Mouse (Mus musculus) spleen, adult 2 months (tissue): Measurements from ENCODE around the gene Timm13. TPM values are rescaled to one million over a fixed set of nuclear protein-coding genes. Genes with fewer than 3 reads are reported as not detected.

Source experiments
- DNase-seq, 2 experiments: peaks; one replicate each; pipeline versions ENCODE4 v3.0.0 to v3.0.0-alpha.2; 2012 to 2021; ENCODE audit warnings: low spot score in 2 of 2, low read depth in 1 of 2
- H3K27ac ChIP-seq: fragments of 200-500 bp; 2 replicates; pipeline ENCODE4 v1.5.1; 2012; ENCODE audit warnings: low read length, inconsistent platforms; ENCODE audit not compliant: insufficient read depth
- H3K27me3 ChIP-seq: fragments of 200-500 bp; 2 replicates; pipeline ENCODE4 v1.6.1; 2012; ENCODE audit warnings: mild to moderate bottlenecking, moderate library complexity, low read length, inconsistent platforms; ENCODE audit not compliant: control insufficient read depth, insufficient read depth
- H3K36me3 ChIP-seq: fragments of 200-500 bp; 2 replicates; pipeline ENCODE4 v1.6.1; 2012; ENCODE audit warnings: mild to moderate bottlenecking, low read length, inconsistent platforms; ENCODE audit not compliant: control insufficient read depth, insufficient read depth
- H3K4me1 ChIP-seq: fragments of 200-500 bp; 2 replicates; pipeline ENCODE4 v1.6.1; 2011; ENCODE audit warnings: inconsistent platforms; ENCODE audit not compliant: control insufficient read depth, insufficient read depth, insufficient read length
- H3K4me3 ChIP-seq: fragments of 200-500 bp; 2 replicates; pipeline ENCODE4 v1.5.1; 2011; ENCODE audit warnings: mild to moderate bottlenecking, inconsistent platforms; ENCODE audit not compliant: insufficient read depth, insufficient read length; ENCODE audit errors: extremely low read depth
- CTCF ChIP-seq: fragments of 200-500 bp; IDR thresholded peaks from 2 replicates; pipeline ENCODE4 v1.5.1; 2011; ENCODE audit warnings: mild to moderate bottlenecking, inconsistent platforms; ENCODE audit not compliant: insufficient read depth, insufficient read length, insufficient replicate concordance; ENCODE audit errors: extremely low read depth
- POLR2A ChIP-seq: fragments of 200-500 bp; IDR thresholded peaks from 2 replicates; pipeline ENCODE4 v1.6.1; 2011; ENCODE audit warnings: low read depth, low read length, inconsistent platforms
- WGBS: fragments of 180-500 bp; shearing (Covaris S2); methylation state at CpG from one replicate; pipeline ENCODE4 v1.1.7; 2018; 5-methylcytosine and 5-hydroxymethylcytosine counted together
- polyA plus RNA-seq: library from polyadenylated mRNA; depleted of rRNA; stranded (reverse); fragments of >200 nt; gene quantifications from 2 replicates; pipeline ENCODE4 v1.2.3, GENCODE M21; 2012

The Timm13 gene
- polyA plus RNA-seq, 1 experiment, result 123 TPM

DNA sequence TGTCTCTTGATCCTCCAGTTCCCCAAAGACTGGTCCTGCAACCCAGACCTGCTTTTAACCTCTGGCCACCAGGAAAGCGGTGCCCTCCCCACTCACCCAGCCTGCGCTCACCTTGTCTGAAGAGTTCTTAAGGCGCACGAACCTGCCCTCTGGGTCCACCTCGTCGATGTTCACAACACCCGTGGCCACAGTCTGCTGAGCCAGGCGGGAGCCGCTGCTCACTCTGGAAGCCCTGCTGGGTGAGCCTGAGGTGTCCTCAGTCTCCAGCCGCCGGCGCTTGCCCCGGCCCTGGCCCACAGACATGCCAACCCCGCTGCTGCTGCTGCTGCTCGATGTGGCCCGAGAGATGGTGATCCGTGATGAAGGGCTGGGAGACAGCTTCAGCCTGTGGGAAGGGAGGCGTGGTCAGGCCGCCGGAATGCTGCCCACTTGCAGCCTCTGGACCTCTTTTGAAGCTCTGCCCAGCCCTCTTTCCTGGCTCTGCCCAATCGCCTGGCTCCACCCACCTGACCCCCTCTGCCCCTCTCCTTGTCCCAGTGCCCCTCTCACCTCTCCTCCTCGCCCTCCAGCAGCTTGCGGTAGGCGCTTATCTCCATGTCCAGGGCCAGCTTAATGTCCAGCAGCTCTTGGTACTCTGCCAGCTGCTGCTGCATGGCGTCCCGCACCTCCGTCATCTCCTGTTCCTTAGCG lies 3.4 kb upstream of the Timm13 start:
- DNase-seq, result no peak
- no peaks in the 10 kb centered on the region for H3K27me3 ChIP-seq
- H3K36me3 ChIP-seq, result peaks cover 7% of the 10 kb centered on the region
- no peak overlapping the region for H3K27ac ChIP-seq
- peaks cover 6% of the 10 kb centered on the region for H3K4me1 ChIP-seq
- TF ChIP-seq POLR2A, result no peak
- no peak for TF ChIP-seq CTCF
- no peak overlapping the region for H3K4me3 ChIP-seq
- WGBS, result 93% methylated on average over 28 of the region's 28 CpGs

DNA sequence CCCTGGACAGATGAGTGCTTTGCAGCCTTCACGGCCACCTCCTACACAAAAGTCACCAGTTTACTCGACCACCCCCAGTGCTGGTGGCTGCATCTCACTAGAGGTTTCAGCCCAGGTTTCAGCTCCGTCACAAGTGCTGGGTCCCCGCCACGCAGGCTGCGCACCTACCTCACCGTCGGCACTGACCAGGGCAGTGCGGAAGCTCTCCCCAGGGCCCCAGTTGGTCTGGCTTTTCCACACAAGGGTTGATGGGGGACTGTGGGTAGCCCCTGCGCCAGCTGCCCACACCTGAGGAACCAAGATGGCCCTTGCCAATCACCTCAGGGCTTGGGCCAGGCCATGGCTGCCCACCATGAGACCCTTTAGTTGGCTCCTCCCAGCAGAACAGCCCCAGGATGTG lies 2.5 kb upstream of the Timm13 start:
- TF ChIP-seq CTCF (no peak), POLR2A (no peak)
- no peak for DNase-seq
- 94% methylated on average over 10 of the region's 10 CpGs for WGBS

DNA sequence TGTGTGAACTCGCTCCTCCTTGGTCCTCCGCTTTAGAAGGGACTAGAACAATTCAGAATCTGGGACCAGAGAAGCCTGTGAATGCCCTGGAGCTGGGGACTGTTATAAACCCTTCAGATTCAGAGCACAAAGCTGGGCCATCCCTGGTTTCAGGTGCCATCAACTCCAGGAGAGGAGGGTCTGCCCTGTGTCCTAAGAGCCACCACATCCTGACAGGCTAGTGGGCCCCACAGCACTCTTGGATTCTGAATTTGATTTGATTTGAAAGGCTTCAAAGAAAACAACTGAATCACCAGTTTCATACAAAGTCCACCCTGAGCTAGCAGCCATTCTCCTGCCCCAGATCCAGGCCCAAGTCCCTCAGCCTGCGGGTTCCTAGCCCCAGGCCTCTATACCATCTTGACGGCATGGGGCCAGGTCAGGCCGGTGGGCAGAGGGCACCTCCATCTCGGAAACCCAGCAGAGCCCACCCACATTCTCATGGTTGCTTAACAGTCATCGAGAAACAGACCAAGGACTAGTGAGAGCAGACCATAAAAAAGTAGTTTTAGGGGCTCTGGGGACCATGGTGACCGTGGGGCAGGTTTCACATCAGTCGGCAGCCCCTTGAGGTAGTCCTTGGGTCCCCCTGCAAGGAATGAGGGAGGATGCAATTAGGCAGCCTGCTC lies 1.6 kb upstream of the Timm13 start:
- WGBS, result 92% methylated on average over 9 of the region's 9 CpGs
- no peak overlapping the region for H3K4me3 ChIP-seq
- no peak for DNase-seq
- TF ChIP-seq CTCF, result no peak
- H3K27me3 ChIP-seq, result no peaks in the 10 kb centered on the region
- H3K36me3 ChIP-seq, result peaks cover 11% of the 10 kb centered on the region
- H3K4me1 ChIP-seq, result peaks cover 6% of the 10 kb centered on the region
- no peak overlapping the region for H3K27ac ChIP-seq

More for the DNA sequence above, 2.5 kb upstream of the Timm13 start:
- Histone ChIP-seq H3K36me3 (peaks cover 7% of the 10 kb centered on the region), H3K4me3 (no peak overlapping the region), H3K4me1 (peaks cover 6% of the 10 kb centered on the region), H3K27me3 (no peaks in the 10 kb centered on the region), H3K27ac (no peak overlapping the region)

DNA sequence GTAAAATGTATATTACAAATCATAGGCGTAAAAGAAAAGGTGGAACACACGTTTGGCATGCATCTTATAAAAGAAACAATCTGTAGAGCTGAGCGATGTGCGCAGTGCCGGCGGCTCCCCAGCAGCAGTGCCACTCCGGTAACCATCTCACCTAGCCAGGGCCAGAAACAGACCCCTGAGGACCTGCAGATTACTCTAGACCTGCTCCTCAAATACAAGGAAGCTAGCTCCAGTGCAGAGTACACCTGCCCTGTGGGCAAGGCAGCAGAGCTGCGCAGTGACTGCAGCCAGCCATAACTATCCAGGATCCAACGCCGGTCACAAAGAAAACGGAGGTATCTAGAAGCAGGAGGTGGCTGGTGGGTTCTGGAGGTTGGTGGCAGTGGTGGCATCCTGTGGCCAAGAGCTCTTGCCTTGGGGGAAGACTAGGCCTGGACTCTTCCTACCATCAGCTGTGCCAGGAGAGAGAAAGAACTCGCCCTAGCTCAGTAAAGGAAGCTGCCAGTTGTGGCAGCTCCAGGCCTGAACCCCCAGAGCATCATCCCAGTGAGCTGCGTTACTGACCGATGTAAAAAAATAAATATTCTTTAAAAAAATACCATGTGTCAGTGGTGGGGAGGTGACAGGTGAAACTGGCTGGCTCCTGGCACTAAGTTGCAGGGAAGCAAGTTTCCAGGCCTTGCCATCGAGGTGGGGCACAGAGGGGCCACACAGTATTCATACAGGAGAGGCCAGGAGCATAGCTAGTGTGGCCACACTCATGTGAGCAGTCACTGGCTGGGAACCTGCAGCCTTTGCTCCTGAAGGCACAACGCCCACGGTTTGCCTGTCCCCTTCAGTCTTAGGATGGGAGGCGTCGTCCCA lies 872 bp upstream of the Timm13 start:
- Histone ChIP-seq H3K4me1 (peaks cover 6% of the 10 kb centered on the region), H3K27ac (0 out of 2 replicates have a peak overlapping the region, but pooled peaks have one; percentile 16), H3K4me3 (no peak overlapping the region), H3K27me3 (no peaks in the 10 kb centered on the region), H3K36me3 (peaks cover 9% of the 10 kb centered on the region)
- no peak for DNase-seq
- TF ChIP-seq CTCF, result no peak
- no peak for TF ChIP-seq POLR2A
- 92% methylated on average over 19 of the region's 19 CpGs for WGBS

DNA sequence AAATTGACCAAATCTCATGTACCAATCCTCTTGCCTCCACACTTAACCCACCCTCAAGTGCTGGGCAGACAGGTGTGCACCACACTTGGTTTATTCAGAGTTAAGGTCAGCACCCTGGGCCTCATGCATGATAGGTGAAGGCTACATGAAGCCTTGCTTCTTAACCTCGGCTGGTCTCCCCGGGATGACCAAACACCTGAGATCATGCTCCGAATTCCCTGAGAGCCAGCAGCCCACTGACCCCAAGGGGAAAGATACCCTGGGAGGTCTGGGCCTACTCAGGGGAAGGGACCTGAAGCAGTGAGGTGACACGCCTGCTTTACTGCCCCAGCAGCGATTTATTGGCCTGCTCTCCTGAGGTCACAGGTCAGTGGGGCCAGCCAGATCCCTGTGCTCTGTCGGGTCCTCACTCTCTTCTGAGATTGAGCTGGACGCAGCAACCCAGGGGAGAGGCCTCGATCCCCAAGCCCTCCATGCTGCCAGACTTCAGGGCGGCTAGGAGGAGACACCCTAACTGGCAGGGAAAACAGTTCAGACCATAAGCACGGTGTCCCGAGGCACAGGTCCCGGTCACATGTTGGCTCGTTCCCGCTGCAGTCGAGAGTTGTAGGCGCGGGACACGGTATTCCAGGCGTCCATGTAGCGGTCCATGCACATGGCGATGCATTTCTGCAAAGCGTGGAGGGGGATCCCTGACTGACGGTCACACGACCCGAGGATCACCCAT lies 1.0 kb downstream of the Timm13 start:
- no peak for DNase-seq

DNA sequence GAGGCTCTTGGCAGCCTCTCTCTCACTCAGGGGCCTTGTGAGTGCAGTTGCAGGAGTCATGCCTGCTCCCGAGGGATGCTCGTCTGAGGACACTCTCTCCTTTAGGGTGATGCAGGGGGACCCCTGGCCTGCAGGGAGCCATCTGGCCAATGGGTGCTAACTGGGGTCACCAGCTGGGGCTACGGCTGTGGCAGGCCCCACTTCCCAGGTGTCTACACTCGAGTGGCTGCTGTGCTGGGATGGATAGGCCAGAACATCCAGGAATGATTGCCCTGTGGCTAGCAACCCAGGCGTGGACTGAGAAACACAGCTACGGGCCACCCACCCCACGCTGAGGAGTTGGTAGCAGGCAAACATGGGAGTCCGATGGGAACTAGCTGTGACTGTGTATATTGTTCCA lies 1.7 kb downstream of the Timm13 start:
- DNase-seq, result no peak
- H3K27me3 ChIP-seq, result no peaks in the 10 kb centered on the region
- TF ChIP-seq CTCF (no peak), POLR2A (no peak)
- peaks cover 4% of the 10 kb centered on the region for H3K36me3 ChIP-seq
- H3K4me3 ChIP-seq, result no peak overlapping the region
- H3K27ac ChIP-seq, result no peak overlapping the region
- peaks cover 6% of the 10 kb centered on the region for H3K4me1 ChIP-seq
- WGBS, result 92% methylated on average over 8 of the region's 8 CpGs

More for the DNA sequence above, 1.0 kb downstream of the Timm13 start:
- Histone ChIP-seq H3K4me1 (peaks cover 6% of the 10 kb centered on the region), H3K36me3 (peaks cover 9% of the 10 kb centered on the region), H3K4me3 (peak overlapping the region; percentile 83), H3K27ac (no peak overlapping the region), H3K27me3 (no peaks in the 10 kb centered on the region)
- no peak for TF ChIP-seq POLR2A
- 20% methylated on average over 25 of the region's 25 CpGs for WGBS
